Mouse (Mus musculus) neural tube, embryonic 15.5 days (tissue): ENCODE results near the gene Fkrp. TPM values are rescaled to one million over a fixed set of nuclear protein-coding genes. Genes with fewer than 3 reads are reported as not detected.

Source experiments
- ATAC-seq: fragments of 200-750 bp; cut with Nextera tagmentation; 2 replicates; pipeline ENCODE4 v1.8.0; 2017; ENCODE audit warnings: mild to moderate bottlenecking, moderate TSS enrichment, moderate library complexity; ENCODE audit not compliant: low FRiP score
- H3K27ac ChIP-seq: fragments of 300-500 bp; sonication (generic); replicated peaks from 2 replicates; pipeline ENCODE4 v1.5.1; 2015; ENCODE audit warnings: mild to moderate bottlenecking, inconsistent platforms
- H3K27me3 ChIP-seq: fragments of 300-500 bp; sonication (generic); replicated peaks from 2 replicates; pipeline ENCODE4 v1.6.1; 2015; ENCODE audit warnings: inconsistent platforms
- H3K36me3 ChIP-seq: fragments of 300-500 bp; sonication (generic); 2 replicates; pipeline ENCODE4 v1.6.1; 2015; ENCODE audit warnings: inconsistent platforms
- H3K4me1 ChIP-seq: fragments of 300-500 bp; sonication (generic); 2 replicates; pipeline ENCODE4 v1.6.1; 2015; ENCODE audit warnings: inconsistent platforms
- H3K4me2 ChIP-seq: fragments of 300-500 bp; sonication (generic); 2 replicates; pipeline ENCODE4 v1.6.1; 2015; ENCODE audit warnings: inconsistent platforms, mild to moderate bottlenecking, moderate library complexity
- H3K4me3 ChIP-seq: fragments of 300-500 bp; sonication (generic); replicated peaks from 2 replicates; pipeline ENCODE4 v1.5.1; 2015; ENCODE audit warnings: mild to moderate bottlenecking, inconsistent platforms
- H3K9ac ChIP-seq: fragments of 300-500 bp; sonication (generic); replicated peaks from 2 replicates; pipeline ENCODE4 v1.6.1; 2015; ENCODE audit warnings: mild to moderate bottlenecking, inconsistent platforms
- H3K9me3 ChIP-seq: fragments of 300-500 bp; sonication (generic); replicated peaks from 2 replicates; pipeline ENCODE4 v1.6.1; 2016; ENCODE audit warnings: inconsistent platforms
- WGBS: fragments of 180-500 bp; shearing (Covaris S2); methylation state at CpG from one replicate; pipeline ENCODE4 v1.1.7; 2015; ENCODE audit warnings: mixed read lengths; 5-methylcytosine and 5-hydroxymethylcytosine counted together
- polyA plus RNA-seq: library from polyadenylated mRNA; unstranded; fragments of >200 nt; fragmentation: Nextera tagmentation; extraction: Ambion mirVana; gene quantifications from 2 replicates; pipeline ENCODE4 v1.2.1, GENCODE M21; 2015

Fkrp gene
- polyA plus RNA-seq, 1 experiment from 2014 or later = 50.4 TPM

DNA sequence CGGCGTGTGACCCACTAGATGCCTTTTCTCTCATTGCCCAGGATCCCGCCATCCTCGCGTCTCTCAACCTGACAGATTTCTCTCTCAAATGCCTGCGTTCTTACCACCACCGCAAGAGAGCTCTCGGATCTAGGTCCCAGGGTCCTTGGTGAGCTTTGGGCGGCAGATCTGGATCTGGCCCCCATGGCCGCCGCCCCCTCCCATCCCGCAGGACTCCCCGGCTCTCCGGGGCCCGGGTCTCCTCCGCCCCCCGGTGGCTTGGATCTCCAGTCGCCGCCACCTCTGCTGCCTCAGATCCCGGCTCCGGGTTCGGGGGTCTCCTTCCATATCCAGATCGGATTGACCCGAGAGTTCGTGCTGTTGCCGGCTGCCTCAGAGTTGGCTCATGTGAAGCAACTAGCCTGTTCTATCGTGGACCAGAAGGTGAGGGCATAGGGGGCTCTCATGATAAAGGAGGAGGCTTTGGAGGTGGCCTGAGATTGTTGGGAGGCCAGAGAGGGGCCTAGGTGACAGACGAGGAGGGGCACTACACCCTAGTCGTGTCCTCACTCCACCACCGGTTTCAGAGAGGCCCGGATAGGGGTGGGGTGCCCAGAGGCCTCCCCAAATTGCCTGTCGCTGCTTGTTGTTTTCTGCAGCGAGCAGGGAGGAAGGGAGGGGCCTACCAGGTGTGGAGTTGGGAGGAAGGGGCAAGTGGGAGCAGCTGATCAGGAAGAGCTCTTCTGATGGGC is 27.1 kb upstream of the Fkrp start:
- 1% methylated on average over 33 of the region's 33 CpGs for WGBS
- peak; percentile 9; the same call in 1 of the 2 replicates for ATAC-seq
- H3K9ac ChIP-seq = peak overlapping the region; percentile 74
- H3K27me3 ChIP-seq = no peaks in the 10 kb centered on the region
- no peaks in the 10 kb centered on the region for H3K9me3 ChIP-seq
- peak overlapping the region; percentile 98 for H3K4me2 ChIP-seq
- H3K4me1 ChIP-seq = peaks cover 45% of the 10 kb centered on the region
- H3K4me3 ChIP-seq = peak overlapping the region; percentile 59
- peaks cover 32% of the 10 kb centered on the region for H3K36me3 ChIP-seq
- peak overlapping the region; percentile 70 for H3K27ac ChIP-seq

DNA sequence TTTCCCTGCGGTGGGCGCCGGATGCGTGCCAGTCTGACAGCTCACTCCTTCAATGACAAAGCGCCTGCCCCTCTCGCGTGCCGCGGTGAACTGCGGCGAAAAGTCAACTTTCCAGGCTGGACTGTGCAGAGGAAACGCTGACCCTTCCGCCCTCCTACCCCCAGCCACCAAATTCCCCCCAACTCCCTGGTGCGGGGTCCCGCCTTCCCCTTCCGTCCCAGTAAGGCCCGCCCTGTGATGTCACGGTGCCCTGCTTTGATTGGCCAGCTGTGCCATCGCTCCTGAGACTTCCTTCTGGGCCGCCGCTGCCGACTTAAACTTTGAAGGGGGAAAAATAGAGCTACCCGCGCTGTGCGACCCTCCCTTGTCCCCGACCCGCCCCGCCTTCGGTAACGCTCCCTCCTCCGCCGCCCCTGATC is 26.1 kb upstream of the Fkrp start, which contains the start of gene Prkd2:
Prkd2 (plus strand) TSS at position 258 of the 419 bp plus-strand sequence.
- Histone ChIP-seq H3K9me3 (no peaks in the 10 kb centered on the region), H3K4me2 (peak within 1 kb of the TSS; percentile 98), H3K36me3 (peaks cover 41% of the 10 kb centered on the region), H3K27ac (peak within 1 kb of the TSS; percentile 76), H3K9ac (peak within 1 kb of the TSS; percentile 74), H3K27me3 (no peaks in the 10 kb centered on the region), H3K4me3 (peak within 1 kb of the TSS; percentile 59), H3K4me1 (peaks cover 45% of the 10 kb centered on the region)
- peak; percentile 88 for ATAC-seq
- under 1% methylated on average over 31 of the region's 32 CpGs for WGBS

DNA sequence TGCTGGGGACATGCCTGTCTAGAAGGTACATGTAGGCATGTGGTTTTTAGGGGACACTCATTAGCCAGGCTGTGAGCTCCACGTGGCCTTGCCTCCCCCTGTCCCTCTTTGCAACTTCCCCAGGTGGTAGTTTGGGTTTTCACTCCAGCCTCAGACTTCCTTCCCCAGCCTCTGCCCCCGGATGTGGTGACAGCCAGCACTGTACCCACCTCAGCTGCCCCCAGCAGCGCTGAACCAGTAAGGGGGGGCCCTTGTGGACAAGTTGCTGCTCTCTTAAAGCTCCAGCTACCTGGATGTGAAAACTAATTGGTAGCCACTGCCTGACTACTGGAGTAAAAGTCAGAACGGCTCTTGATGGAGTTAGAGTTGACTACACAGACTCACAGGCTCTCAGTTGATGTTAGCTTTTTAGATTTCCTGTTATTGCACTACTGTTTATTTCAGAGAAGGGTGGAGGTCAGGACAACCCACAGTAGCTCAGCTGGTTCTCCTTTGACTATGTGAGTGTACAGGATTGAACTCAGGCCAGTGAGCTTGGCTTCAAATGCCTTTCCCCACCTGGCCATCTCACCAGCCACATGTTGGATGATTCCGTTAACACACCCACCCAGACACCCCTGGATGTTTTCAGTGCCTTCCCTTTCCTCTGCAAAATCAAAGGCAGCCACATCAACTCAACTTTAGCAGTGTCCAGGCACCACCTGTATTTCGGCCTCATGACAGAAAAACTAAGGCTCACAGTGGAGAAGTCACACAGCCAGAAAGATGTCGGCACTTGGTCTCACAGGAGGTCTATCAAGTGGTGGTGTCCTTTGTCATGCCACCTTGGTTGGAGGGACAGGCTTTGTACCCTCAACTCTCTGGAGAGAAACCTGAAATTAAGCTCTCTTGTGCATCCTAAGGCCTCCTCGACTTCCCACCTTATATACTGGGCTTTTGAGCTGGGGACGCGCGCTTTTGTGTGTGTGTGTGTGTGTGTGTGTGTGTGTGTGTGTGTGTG is 25.3 kb upstream of the Fkrp start:
- H3K9ac ChIP-seq = no peak overlapping the region
- peak overlapping the region; percentile 59 for H3K4me3 ChIP-seq
- H3K4me1 ChIP-seq = peaks cover 45% of the 10 kb centered on the region
- 44% methylated on average over 11 of the region's 11 CpGs for WGBS
- peak overlapping the region; percentile 98 for H3K4me2 ChIP-seq
- no peaks in the 10 kb centered on the region for H3K27me3 ChIP-seq
- ATAC-seq = peak; percentile 11; the same call in 1 of the 2 replicates
- H3K9me3 ChIP-seq = no peaks in the 10 kb centered on the region
- H3K27ac ChIP-seq = peak overlapping the region; percentile 76
- peaks cover 49% of the 10 kb centered on the region for H3K36me3 ChIP-seq

DNA sequence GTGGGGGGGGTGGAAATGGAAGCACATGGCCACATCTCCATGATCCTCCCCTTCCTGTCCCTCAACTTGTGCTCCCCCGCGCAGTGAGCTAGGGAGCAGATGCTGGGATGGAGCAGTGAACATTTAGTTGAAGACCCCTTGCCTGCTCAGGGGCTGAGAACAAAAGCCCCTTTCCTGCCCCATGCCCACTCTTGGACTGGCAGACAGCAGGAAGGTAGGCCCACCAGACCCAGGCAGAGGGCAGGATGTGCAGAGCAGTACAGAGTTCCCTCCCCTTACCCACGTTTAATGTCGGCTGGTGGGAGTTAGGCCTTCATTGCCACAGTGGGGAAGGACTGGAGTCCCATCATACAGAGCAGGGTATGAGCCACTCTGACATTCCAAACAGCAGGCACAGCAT is 24.5 kb upstream of the Fkrp start:
- no peaks in the 10 kb centered on the region for H3K27me3 ChIP-seq
- peaks cover 45% of the 10 kb centered on the region for H3K4me1 ChIP-seq
- no peak overlapping the region for H3K9ac ChIP-seq
- H3K4me2 ChIP-seq = no peak overlapping the region
- H3K36me3 ChIP-seq = peaks cover 53% of the 10 kb centered on the region
- H3K9me3 ChIP-seq = no peaks in the 10 kb centered on the region
- no peak overlapping the region for H3K4me3 ChIP-seq
- H3K27ac ChIP-seq = 0 out of 2 replicates have a peak overlapping the region, but pooled peaks have one; percentile 5
- 72% methylated on average over 4 of the region's 4 CpGs for WGBS
- no peak for ATAC-seq

DNA sequence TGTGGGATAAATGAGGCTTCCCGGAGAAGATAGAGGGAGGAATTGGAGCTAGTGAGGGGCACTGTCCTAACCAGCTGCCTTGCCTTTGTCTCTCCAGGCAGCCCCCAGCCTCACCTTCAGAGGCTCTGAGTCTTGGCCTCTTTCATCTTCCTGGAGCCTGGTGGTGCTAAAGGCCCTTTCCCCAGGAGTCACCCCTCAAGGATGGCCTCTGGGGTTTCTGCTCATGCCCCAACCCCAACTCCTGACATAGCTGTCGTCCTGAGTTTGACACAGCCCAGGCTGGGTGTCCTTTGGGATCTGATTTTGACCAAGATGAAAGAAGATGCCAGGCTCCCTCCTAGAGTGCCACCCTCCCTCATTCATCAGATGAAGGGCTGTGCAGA is 23.6 kb upstream of the Fkrp start:
- ATAC-seq = no peak
- no peak overlapping the region for H3K4me2 ChIP-seq
- peaks cover 36% of the 10 kb centered on the region for H3K4me1 ChIP-seq
- no peak overlapping the region for H3K4me3 ChIP-seq
- H3K27ac ChIP-seq = no peak overlapping the region
- H3K36me3 ChIP-seq = peaks cover 58% of the 10 kb centered on the region
- 87% methylated on average over 2 of the region's 2 CpGs for WGBS
- no peaks in the 10 kb centered on the region for H3K9me3 ChIP-seq
- H3K27me3 ChIP-seq = no peaks in the 10 kb centered on the region
- H3K9ac ChIP-seq = no peak overlapping the region; the same call in 1 of the 2 replicates

DNA sequence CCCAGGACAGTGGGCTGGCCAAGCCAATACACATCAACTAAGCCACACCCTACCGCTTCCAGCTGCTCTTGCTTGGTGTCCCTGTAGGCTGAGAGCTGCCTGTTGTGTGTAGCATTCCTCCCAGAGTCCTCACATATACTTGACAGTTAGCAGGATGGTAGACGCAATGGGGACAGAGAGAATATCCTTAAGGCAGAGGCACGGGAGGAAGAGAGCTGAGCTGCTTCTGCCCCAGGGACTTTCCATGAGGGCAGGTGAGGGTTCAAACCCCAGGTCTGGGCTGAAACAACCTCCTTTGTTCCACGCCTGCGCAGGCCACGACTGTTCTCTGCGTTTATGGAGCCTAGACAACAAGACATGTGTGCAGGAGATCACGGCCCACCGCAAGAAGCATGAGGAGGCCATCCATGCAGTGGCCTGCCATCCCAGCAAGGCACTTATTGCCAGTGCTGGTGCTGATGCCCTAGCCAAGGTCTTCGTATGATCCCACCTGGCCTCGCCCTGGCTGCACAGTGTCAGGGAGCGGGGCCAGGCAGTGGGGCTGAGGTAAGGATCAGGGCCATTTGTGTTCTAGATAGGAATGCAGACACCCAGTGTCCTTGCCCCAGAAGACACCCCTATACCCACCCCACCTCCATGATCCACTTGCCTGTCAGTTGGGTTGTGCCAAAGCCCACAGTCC is 23.0 kb upstream of the Fkrp start:
- H3K36me3 ChIP-seq = peaks cover 64% of the 10 kb centered on the region
- WGBS = 95% methylated on average over 12 of the region's 12 CpGs

DNA sequence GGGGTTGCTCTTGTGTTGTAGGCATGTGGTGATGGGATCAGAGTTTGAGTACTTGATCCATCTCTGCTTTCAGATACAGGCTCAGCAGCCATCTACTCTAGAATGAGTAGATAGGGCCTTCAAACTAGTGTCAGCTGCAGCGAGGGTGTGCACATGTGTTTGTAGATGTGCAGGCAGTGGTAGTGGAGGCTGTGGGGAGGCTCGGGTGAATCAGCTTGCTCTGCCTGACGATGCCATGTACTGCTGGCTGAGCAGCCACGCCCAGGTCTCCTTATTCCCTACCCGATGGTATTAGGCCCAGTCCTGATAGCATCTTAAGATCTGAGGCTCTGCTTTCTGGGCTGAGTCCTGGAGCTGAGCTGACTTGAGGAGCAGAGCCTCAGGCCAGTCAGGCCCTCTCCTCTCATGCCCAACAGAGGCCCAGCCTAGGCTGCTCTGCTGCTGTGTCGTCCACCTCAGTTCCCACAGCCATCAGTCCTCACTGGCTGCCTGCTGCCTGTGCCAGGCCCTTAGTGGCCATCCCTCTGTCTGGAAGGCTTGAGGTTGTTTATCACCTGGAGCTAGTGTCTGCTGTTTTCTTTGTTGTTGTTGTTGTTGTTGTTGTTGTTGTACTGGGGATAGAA is 22.4 kb upstream of the Fkrp start:
- 86% methylated on average over 6 of the region's 6 CpGs for WGBS
- ATAC-seq = no peak
- H3K9ac ChIP-seq = no peak overlapping the region
- no peaks in the 10 kb centered on the region for H3K9me3 ChIP-seq
- H3K4me2 ChIP-seq = no peak overlapping the region
- no peak overlapping the region for H3K4me3 ChIP-seq
- peaks cover 70% of the 10 kb centered on the region for H3K36me3 ChIP-seq
- peaks cover 26% of the 10 kb centered on the region for H3K4me1 ChIP-seq
- H3K27ac ChIP-seq = no peak overlapping the region
- H3K27me3 ChIP-seq = no peaks in the 10 kb centered on the region

More for the DNA sequence above, 23.0 kb upstream of the Fkrp start:
- Histone ChIP-seq H3K9ac (no peak overlapping the region), H3K4me2 (no peak overlapping the region), H3K27ac (no peak overlapping the region), H3K9me3 (no peaks in the 10 kb centered on the region), H3K27me3 (no peaks in the 10 kb centered on the region), H3K4me1 (peaks cover 31% of the 10 kb centered on the region), H3K4me3 (no peak overlapping the region)
- no peak for ATAC-seq

DNA sequence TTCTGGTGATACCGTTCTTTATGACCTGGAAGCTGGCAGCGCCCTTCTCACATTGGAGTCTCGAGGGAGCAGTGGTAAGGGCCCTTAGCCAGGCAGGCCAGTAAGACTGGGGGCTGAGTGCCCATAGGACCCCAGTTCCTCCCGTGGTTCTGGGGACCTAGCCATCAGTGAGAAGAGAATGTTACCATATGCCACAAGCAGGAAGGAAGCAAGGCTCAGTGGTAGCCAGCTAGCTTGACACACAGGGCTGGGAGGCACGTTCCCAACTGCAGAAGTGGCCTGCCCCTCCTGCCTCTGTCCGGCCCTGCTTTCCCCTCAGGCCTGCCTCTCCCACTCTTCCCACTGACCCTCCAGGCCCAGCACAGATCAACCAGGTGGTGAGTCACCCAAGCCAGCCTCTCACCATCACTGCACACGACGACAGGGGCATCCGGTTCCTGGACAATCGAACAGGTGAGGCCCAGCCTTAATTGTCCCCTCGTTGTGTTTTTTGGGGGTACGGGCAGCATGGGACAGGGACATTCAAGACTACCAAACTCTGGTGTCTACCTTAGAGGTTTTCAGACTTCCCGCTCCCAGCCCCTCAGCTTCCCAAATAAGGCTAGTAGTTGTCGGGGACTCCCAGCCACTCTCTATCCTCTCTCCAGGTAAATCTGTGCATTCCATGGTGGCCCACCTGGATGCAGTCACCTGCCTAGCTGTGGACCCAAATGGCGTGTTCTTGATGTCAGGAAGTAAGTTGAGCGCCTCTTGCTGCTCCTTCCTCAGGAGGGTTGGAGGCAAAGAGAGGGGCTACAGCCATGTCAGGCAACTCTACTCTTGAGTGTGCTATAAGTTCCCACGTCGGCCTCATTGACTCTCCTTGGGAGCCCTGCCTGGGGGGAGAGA is 21.6 kb upstream of the Fkrp start:
- H3K27ac ChIP-seq = no peak overlapping the region
- 96% methylated on average over 18 of the region's 18 CpGs for WGBS
- peaks cover 78% of the 10 kb centered on the region for H3K36me3 ChIP-seq
- H3K4me2 ChIP-seq = no peak overlapping the region
- no peak overlapping the region for H3K9ac ChIP-seq
- no peaks in the 10 kb centered on the region for H3K9me3 ChIP-seq
- no peaks in the 10 kb centered on the region for H3K27me3 ChIP-seq
- no peak overlapping the region for H3K4me3 ChIP-seq
- no peak for ATAC-seq
- H3K4me1 ChIP-seq = peaks cover 18% of the 10 kb centered on the region

DNA sequence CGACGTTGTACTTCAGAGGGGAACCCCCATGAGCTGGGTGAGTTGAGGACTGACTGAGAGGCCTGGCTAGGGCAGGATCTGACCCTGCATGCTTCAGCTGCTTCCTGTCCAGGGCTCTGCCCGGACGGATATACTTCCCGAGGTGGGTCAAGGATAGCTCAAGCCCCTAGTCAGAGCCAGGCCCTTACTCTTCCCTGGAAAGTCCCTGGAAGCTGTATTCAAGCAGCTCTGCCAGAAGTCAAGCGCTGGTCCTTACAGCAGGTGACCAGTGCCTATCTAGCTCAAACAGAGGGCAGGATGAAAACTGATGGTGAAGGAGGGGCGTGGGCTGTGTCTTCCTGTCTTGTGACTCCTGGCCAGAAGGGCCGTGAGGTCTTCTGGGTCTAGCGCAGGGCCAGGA is 13.9 kb upstream of the Fkrp start:
- 89% methylated on average over 9 of the region's 9 CpGs for WGBS

DNA sequence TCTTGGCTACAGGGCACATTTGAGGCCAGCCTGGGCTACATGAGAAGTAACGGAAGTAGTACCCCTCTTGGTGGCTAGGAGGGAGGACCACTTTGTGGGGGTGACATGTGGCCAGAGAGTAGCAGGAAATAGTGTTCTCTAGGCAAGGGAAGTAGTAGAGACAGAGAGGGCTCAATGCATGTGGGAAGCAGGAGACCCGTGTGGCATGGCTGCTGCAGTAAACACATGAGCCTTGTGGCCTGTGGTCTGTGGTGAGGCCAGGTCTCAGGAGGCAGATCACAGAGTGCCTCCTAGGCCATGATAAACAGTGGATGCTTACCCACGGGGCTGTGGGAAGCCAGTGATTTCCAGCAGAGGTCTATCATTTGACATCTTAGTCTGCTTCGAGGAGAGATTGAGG is 10.7 kb upstream of the Fkrp start:
- H3K9ac ChIP-seq = no peak overlapping the region
- no peak overlapping the region for H3K27ac ChIP-seq
- H3K36me3 ChIP-seq = peaks cover 96% of the 10 kb centered on the region
- peaks cover 21% of the 10 kb centered on the region for H3K4me1 ChIP-seq
- WGBS = 80% methylated on average over 4 of the region's 4 CpGs
- no peak overlapping the region for H3K4me3 ChIP-seq
- H3K4me2 ChIP-seq = no peak overlapping the region
- no peaks in the 10 kb centered on the region for H3K9me3 ChIP-seq
- no peaks in the 10 kb centered on the region for H3K27me3 ChIP-seq
- no peak for ATAC-seq

More for the DNA sequence above, 13.9 kb upstream of the Fkrp start:
- Histone ChIP-seq H3K27me3 (no peaks in the 10 kb centered on the region), H3K9me3 (no peaks in the 10 kb centered on the region), H3K27ac (no peak overlapping the region), H3K4me1 (peaks cover 9% of the 10 kb centered on the region; the same call in 1 of the 2 replicates), H3K36me3 (peaks cover 98% of the 10 kb centered on the region), H3K4me2 (no peak overlapping the region), H3K4me3 (no peak overlapping the region), H3K9ac (no peak overlapping the region)
- ATAC-seq = no peak
